Mouse (Mus musculus): ENCODE measurements around the gene Sprtn.

GRCm38 (mm10) chr8:124947865-124948732 lies 50.4 kb downstream of the Sprtn start:
- no peak for TF ChIP-seq NELFE (IDR thresholded peaks at IDR 0.05; ENCODE audit: low read depth, low read length)
- no peak for TF ChIP-seq E2F4 (IDR thresholded peaks at IDR 0.05; ENCODE audit: insufficient replicate concordance, low read depth, low read length)
- no peak for TF ChIP-seq POLR2A (IDR thresholded peaks at IDR 0.05; ENCODE audit: low read depth, low read length)
- TF ChIP-seq CTCF (conservative IDR thresholded peaks at IDR 0.05 in 1 of 2, IDR thresholded peaks at IDR 0.05 in 1 of 2; ENCODE audit: low read depth in 2 of 2, low read length in 2 of 2), result no peak
- TF ChIP-seq TBP (conservative IDR thresholded peaks at IDR 0.05; ENCODE audit: low read depth, low read length), result no peak
- no peak for TF ChIP-seq MAFK (IDR thresholded peaks at IDR 0.05; ENCODE audit: insufficient replicate concordance, low read length)
